Mouse (Mus musculus) midbrain, postnatal 0 days (tissue): ENCODE results near the gene Sorcs2. TPM values are rescaled to one million over a fixed set of nuclear protein-coding genes. Genes with fewer than 3 reads are reported as not detected.
A peak's percentile ranks its signal among the peaks of the same experiment; 100 is the strongest.

Experiments
- ATAC-seq: fragments of 200-750 bp; cut with Nextera tagmentation; 2 replicates; pipeline ENCODE4 v1.8.0; 2017; ENCODE audit warnings: moderate number of reproducible peaks, mild to moderate bottlenecking, moderate TSS enrichment, moderate library complexity; ENCODE audit not compliant: low FRiP score
- DNase-seq: peaks from one replicate; pipeline ENCODE4 v3.0.0-alpha.2; 2015; ENCODE audit warnings: low spot score
- H3K27ac ChIP-seq: fragments of 300-500 bp; sonication (generic); 2 replicates; pipeline ENCODE4 v1.5.1; 2014; ENCODE audit warnings: low read depth, mild to moderate bottlenecking, low read length, mixed read lengths
- H3K27me3 ChIP-seq: fragments of 300-500 bp; sonication (generic); 2 replicates; pipeline ENCODE4 v1.6.1; 2014; ENCODE audit warnings: low read length, control low read depth, mixed read lengths; ENCODE audit not compliant: insufficient read depth
- H3K36me3 ChIP-seq: fragments of 300-500 bp; sonication (generic); 2 replicates; pipeline ENCODE4 v1.6.1; 2014; ENCODE audit warnings: low read length, control low read depth, mixed read lengths; ENCODE audit not compliant: insufficient read depth
- H3K4me1 ChIP-seq: fragments of 300-500 bp; sonication (generic); 2 replicates; pipeline ENCODE4 v1.6.1; 2014; ENCODE audit warnings: mild to moderate bottlenecking, control low read depth, antibody characterized with exemption, low read length, mixed read lengths; ENCODE audit not compliant: insufficient read depth
- H3K4me2 ChIP-seq: fragments of 300-500 bp; sonication (generic); 2 replicates; pipeline ENCODE4 v1.6.1; 2014; ENCODE audit warnings: low read depth, mild to moderate bottlenecking, low read length, mixed read lengths; ENCODE audit not compliant: poor library complexity, severe bottlenecking
- H3K4me3 ChIP-seq: fragments of 300-500 bp; sonication (generic); 2 replicates; pipeline ENCODE4 v1.5.1; 2014; ENCODE audit warnings: low read depth, mild to moderate bottlenecking, low read length, moderate library complexity
- H3K9ac ChIP-seq: fragments of 300-500 bp; sonication (generic); replicated peaks from 2 replicates; pipeline ENCODE4 v1.6.1; 2014; ENCODE audit warnings: mild to moderate bottlenecking, low read length, moderate library complexity, mixed read lengths; ENCODE audit not compliant: poor library complexity, severe bottlenecking
- H3K9me3 ChIP-seq: fragments of 300-500 bp; sonication (generic); 2 replicates; pipeline ENCODE4 v1.6.1; 2016; ENCODE audit warnings: low read length, control low read depth
- CTCF ChIP-seq: IDR thresholded peaks from 2 replicates; pipeline ENCODE4 v1.5.1; 2016; ENCODE audit warnings: antibody characterized with exemption, mild to moderate bottlenecking
- WGBS: fragments of 180-500 bp; shearing (Covaris S2); extraction: QIAGEN DNeasy Blood & Tissue Kit; methylation state at CpG from one replicate; pipeline ENCODE4 v1.1.7; 2014; 5-methylcytosine and 5-hydroxymethylcytosine counted together
- polyA plus RNA-seq: library from polyadenylated mRNA; unstranded; fragments of >200 nt; fragmentation: Nextera tagmentation; extraction: Ambion mirVana; gene quantifications from 2 replicates; pipeline ENCODE4 v1.2.1, GENCODE M21; 2015
- total RNA-seq: library from RNA; depleted of rRNA; stranded (reverse); fragments of >200 nt; gene quantifications from 2 replicates; pipeline ENCODE4 v1.2.3, GENCODE M21; 2014

The Sorcs2 gene
- total and polyA plus RNA-seq, 2 experiments from 2014 or later = 16.1 to 49.2 TPM

GRCm38 (mm10) chr5:36230301-36230780 is 167.6 kb downstream of the Sorcs2 start:
- Histone ChIP-seq H3K4me2 (no peak overlapping the region), H3K9ac (no peak overlapping the region), H3K4me3 (no peak overlapping the region), H3K9me3 (no peaks in the 10 kb centered on the region), H3K27me3 (no peaks in the 10 kb centered on the region), H3K27ac (no peak overlapping the region), H3K4me1 (peaks cover 26% of the 10 kb centered on the region), H3K36me3 (no peaks in the 10 kb centered on the region)
- no peak for TF ChIP-seq CTCF
- ATAC-seq (peak; percentile 24; the same call in 1 of the 2 replicates), DNase-seq (no peak)
- WGBS = 32% methylated on average over 9 of the region's 9 CpGs

DNA sequence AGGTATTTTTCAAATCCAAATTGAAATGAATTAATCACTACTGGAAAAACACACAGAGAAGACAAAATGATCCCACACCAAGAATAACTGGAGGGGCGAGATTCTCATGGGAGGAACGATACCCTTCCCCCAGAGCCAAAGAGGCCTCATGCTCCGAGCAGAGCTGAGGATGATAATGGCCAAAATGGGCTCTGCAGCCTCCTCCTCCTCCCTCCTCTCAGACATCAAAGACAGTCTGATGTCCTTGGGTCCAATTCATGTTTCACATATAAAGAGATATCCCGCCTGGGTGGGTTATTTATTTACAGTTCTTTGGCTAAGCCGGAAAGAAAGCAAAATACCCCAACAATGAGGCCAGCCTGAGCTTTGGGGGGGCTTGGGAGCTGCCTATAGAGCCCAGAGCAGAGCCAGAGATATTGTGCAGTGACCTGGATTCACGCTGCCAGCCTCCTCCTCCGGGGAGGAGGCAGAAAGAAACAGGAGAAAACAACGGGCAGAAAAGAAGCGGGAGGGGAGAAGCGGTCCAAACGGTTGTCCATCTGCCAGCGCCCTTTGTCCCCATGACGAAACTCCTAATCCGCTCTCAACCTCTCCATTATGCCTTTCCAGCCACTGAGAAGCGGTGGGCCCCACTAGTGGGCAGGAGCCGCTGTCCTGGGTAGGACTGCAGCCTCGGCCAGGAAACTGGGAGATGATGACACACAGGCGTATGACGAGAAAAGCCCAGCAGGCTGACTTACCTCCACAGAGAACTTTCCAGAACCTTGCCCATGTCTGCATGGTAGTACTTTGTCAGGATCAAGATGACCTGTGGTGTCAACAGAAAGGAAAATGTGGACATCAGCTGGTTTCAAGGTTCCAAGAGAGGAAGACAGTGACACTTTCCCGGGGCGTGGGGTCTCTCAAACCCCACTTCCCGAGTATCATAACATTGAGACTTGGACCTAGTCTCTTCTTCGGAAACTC is 169.3 kb downstream of the Sorcs2 start:
- Histone ChIP-seq H3K4me1 (peaks cover 26% of the 10 kb centered on the region), H3K27me3 (no peaks in the 10 kb centered on the region), H3K27ac (0 out of 2 replicates have a peak overlapping the region, but pooled peaks have one; percentile 38), H3K4me2 (no peak overlapping the region), H3K9me3 (no peaks in the 10 kb centered on the region), H3K4me3 (no peak overlapping the region), H3K36me3 (no peaks in the 10 kb centered on the region), H3K9ac (no peak overlapping the region)
- no peak for ATAC-seq
- peak; percentile 57 for DNase-seq
- WGBS = 34% methylated on average over 23 of the region's 23 CpGs
- peak; percentile 19 for TF ChIP-seq CTCF

- no peak for TF ChIP-seq CTCF
- ATAC-seq (no peak), DNase-seq (no peak)
- no peaks in the 10 kb centered on the region for H3K27me3 ChIP-seq
- WGBS = 56% methylated on average over 11 of the region's 11 CpGs
- peaks cover 26% of the 10 kb centered on the region for H3K4me1 ChIP-seq
- peak overlapping the region; percentile 43 for H3K27ac ChIP-seq
- H3K9me3 ChIP-seq = no peaks in the 10 kb centered on the region
- H3K4me3 ChIP-seq = no peak overlapping the region
- H3K4me2 ChIP-seq = no peak overlapping the region
- 0 out of 2 replicates have a peak overlapping the region, but pooled peaks have one; percentile 8 for H3K9ac ChIP-seq
- H3K36me3 ChIP-seq = no peaks in the 10 kb centered on the region
These were observed 171.6 kb downstream of the Sorcs2 start for GRCm38 (mm10) chr5:36226296-36226695.

DNA sequence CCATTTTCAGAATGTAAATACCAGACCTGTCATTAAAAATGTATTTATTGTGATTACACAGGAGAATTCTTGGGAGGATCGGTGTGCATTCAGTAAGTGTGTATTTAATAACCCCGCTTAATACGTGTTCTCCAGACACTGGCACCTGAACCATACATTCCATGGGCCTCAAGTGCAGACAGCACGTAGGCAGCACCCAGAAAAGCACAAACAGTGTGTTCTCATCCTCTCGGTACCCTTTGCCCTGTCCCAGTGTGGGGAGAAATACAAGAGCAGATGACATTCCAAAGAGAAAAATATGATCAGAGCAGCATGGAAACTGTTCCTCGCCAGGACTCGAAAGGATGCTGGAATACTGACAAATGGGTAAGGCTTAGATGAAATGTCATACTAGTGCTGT is 172.1 kb downstream of the Sorcs2 start:
- Histone ChIP-seq H3K4me1 (peaks cover 26% of the 10 kb centered on the region), H3K4me3 (no peak overlapping the region), H3K9ac (0 out of 2 replicates have a peak overlapping the region, but pooled peaks have one; percentile 8), H3K9me3 (no peaks in the 10 kb centered on the region), H3K27me3 (no peaks in the 10 kb centered on the region), H3K27ac (peak overlapping the region; percentile 43), H3K4me2 (no peak overlapping the region), H3K36me3 (no peaks in the 10 kb centered on the region)
- TF ChIP-seq CTCF = no peak
- ATAC-seq = no peak
- no peak for DNase-seq
- WGBS = 51% methylated on average over 7 of the region's 7 CpGs

GRCm38 (mm10) chr5:36223787-36224186 is 174.2 kb downstream of the Sorcs2 start:
- Histone ChIP-seq H3K4me1 (peaks cover 11% of the 10 kb centered on the region), H3K9ac (no peak overlapping the region), H3K27ac (no peak overlapping the region), H3K4me3 (no peak overlapping the region), H3K9me3 (no peaks in the 10 kb centered on the region), H3K36me3 (no peaks in the 10 kb centered on the region), H3K27me3 (no peaks in the 10 kb centered on the region), H3K4me2 (no peak overlapping the region)
- WGBS = 61% methylated on average over 6 of the region's 6 CpGs
- TF ChIP-seq CTCF = peak; percentile 71
- ATAC-seq = no peak
- peak; percentile 61 for DNase-seq

GRCm38 (mm10) chr5:36220626-36221025 is 177.3 kb downstream of the Sorcs2 start:
- DNase-seq (no peak), ATAC-seq (no peak)
- H3K36me3 ChIP-seq = no peaks in the 10 kb centered on the region
- no peak overlapping the region for H3K4me3 ChIP-seq
- WGBS = 44% methylated on average over 6 of the region's 6 CpGs
- no peaks in the 10 kb centered on the region for H3K4me1 ChIP-seq
- TF ChIP-seq CTCF = no peak
- H3K9me3 ChIP-seq = no peaks in the 10 kb centered on the region
- no peak overlapping the region for H3K9ac ChIP-seq
- H3K4me2 ChIP-seq = no peak overlapping the region
- H3K27me3 ChIP-seq = no peaks in the 10 kb centered on the region
- no peak overlapping the region for H3K27ac ChIP-seq
